Mouse (Mus musculus) lung, adult 2 months (tissue): ENCODE results near the gene Gramd1a.

ENCODE experiments used
- CTCF ChIP-seq: fragments of 200-500 bp; IDR thresholded peaks from 2 replicates; pipeline ENCODE4 v1.5.1; 2011; ENCODE audit warnings: mild to moderate bottlenecking, low read length, control low read depth; ENCODE audit not compliant: insufficient read depth
- POLR2A ChIP-seq: fragments of 200-500 bp; IDR thresholded peaks from 2 replicates; pipeline ENCODE4 v1.6.1; 2011; ENCODE audit warnings: low read depth, mild to moderate bottlenecking, control low read depth, low read length, borderline replicate concordance; ENCODE audit errors: extremely low read depth

- TF ChIP-seq POLR2A (no peak), CTCF (0 out of 2 replicates have a peak, but pooled peaks have one; percentile 5)
Observed at GRCm38 (mm10) chr7:31182863-31183262, 27.2 kb upstream of the Gramd1a start.
